Mouse (Mus musculus) C2C12 (cell line): Measurements from ENCODE around the gene 4930579F01Rik. TPM values are rescaled to one million over a fixed set of nuclear protein-coding genes. Genes with fewer than 3 reads are reported as not detected.

Experiments
- H3K27me3 ChIP-seq: one replicate; pipeline ENCODE4 v1.6.1; 2011; ENCODE audit not compliant: control insufficient read depth, insufficient read depth, insufficient read length
- H3K36me3 ChIP-seq: one replicate; pipeline ENCODE4 v1.6.1; 2011; ENCODE audit not compliant: control insufficient read depth, insufficient read depth
- H3K4me3 ChIP-seq: one replicate; pipeline ENCODE4 v1.5.1; 2011; ENCODE audit warnings: mild to moderate bottlenecking, control low read depth; ENCODE audit not compliant: poor library complexity, insufficient read depth, severe bottlenecking
- H3K79me2 ChIP-seq: one replicate; pipeline ENCODE4 v1.6.1; 2011; ENCODE audit not compliant: control insufficient read depth, insufficient read depth
- H3K79me3 ChIP-seq: one replicate; pipeline ENCODE4 v1.6.1; 2011; ENCODE audit warnings: low read depth, control low read depth
- H3ac ChIP-seq: one replicate; pipeline ENCODE3; 2011; ENCODE audit warnings: low read depth; ENCODE audit not compliant: control insufficient read depth, insufficient read length
- CEBPB ChIP-seq: IDR thresholded peaks from one replicate; pipeline ENCODE4 v1.6.1; 2011; ENCODE audit warnings: low read depth, mild to moderate bottlenecking, control low read depth, moderate library complexity
- CTCF ChIP-seq: IDR thresholded peaks from one replicate; pipeline ENCODE4 v1.5.1; 2011; ENCODE audit not compliant: control insufficient read depth, insufficient read depth, insufficient read length
- FOSL1 ChIP-seq: IDR thresholded peaks from one replicate; pipeline ENCODE4 v1.8.0; 2011; ENCODE audit warnings: mild to moderate bottlenecking, low read length; ENCODE audit not compliant: poor library complexity, insufficient read depth, severe bottlenecking
- MAX ChIP-seq: IDR thresholded peaks from one replicate; pipeline ENCODE4 v1.6.1; 2011; ENCODE audit warnings: mild to moderate bottlenecking, control low read depth
- MYOD1 ChIP-seq: IDR thresholded peaks from one replicate; pipeline ENCODE4 v1.6.1; 2011; ENCODE audit warnings: low read depth; ENCODE audit not compliant: control insufficient read depth, insufficient read length
- MYOG ChIP-seq: IDR thresholded peaks from one replicate; pipeline ENCODE4 v1.6.1; 2011; ENCODE audit not compliant: control insufficient read depth, insufficient read length; ENCODE audit errors: extremely low read depth
- USF1 ChIP-seq: IDR thresholded peaks from one replicate; pipeline ENCODE4 v1.6.1; 2011; ENCODE audit warnings: low read depth, mild to moderate bottlenecking, control low read depth, moderate library complexity
- polyA plus RNA-seq: library from polyadenylated mRNA; unstranded; fragments of >200 nt; fragmentation: generic; extraction: Trizol; gene quantifications from one replicate; pipeline ENCODE4 v1.2.1, GENCODE M21; 2012; ENCODE audit warnings: missing spikeins

4930579F01Rik gene
- polyA plus RNA-seq, 1 experiment = not detected

DNA sequence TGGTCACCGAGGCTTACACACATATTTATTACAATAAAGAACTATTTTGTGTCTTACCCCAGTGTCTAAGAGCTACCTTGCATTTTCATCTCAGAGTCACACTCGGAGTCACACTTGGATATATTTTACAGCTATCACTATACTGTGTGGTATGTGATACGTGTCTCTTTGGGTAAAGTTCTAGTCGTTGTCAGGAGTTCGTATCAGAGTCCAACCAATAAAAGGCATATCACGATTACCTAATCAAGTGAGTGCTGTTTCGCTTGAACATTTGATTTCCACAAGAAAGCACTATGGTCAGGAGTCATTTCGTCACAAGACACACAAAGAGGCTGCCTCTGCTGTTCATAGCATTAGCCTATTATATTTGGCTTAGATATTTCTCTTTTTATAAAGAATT, 60.2 kb downstream of the 4930579F01Rik start:
- no peaks in the 10 kb centered on the region for H3K27me3 ChIP-seq
- no peaks in the 10 kb centered on the region for H3K79me3 ChIP-seq
- no peaks in the 10 kb centered on the region for H3K79me2 ChIP-seq
- no peaks in the 10 kb centered on the region for H3K36me3 ChIP-seq
- no peak overlapping the region for H3K4me3 ChIP-seq
- H3ac ChIP-seq = no peak overlapping the region
- TF ChIP-seq CTCF (no peak), MAX (no peak), USF1 (no peak)

DNA sequence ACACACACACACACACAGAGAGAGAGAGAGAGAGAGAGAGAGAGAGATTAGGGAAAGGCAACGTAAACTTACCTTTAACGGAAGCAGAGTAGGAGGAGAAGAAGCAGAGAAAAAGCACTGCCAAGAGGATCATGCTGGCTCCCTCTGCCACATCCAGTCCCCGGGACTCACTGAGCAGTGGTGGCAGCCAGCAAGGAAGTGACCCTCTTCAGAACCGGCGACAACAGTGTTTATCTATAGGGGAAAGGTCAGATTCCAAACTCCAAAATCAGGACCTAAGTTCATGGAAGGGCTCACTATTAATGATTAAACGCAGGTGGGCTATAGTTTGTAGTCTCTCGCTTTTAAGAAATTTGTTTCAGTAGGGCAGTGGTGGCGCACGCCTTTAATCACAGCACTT, 62.5 kb downstream of the 4930579F01Rik start:
- Histone ChIP-seq H3K27me3 (no peaks in the 10 kb centered on the region), H3ac (no peak overlapping the region), H3K36me3 (no peaks in the 10 kb centered on the region), H3K79me3 (no peaks in the 10 kb centered on the region), H3K79me2 (no peaks in the 10 kb centered on the region), H3K4me3 (no peak overlapping the region)
- TF ChIP-seq CEBPB (no peak), MYOD1 (no peak), FOSL1 (no peak), MYOG (no peak), CTCF (no peak), USF1 (no peak), MAX (no peak)

DNA sequence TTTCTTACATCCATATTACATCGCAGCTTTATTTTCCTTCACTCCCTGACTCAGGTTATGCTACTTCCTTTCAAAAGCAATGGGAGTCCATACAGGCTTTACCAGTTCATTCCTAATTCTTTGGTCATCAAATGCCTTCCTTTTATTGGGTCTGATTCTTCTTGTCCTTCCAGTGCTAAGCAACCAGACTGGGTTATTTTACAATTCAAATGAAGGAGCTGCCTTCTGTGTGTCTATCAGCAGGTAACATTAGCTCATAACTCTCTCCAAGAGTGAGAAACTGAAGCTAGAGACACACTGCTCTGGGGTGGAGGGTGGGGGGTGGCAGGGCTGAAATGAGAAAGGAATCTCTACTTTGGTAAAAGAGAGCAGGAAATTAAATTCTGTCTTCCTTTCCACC, 62.9 kb downstream of the 4930579F01Rik start:
- H3ac ChIP-seq = no peak overlapping the region
- H3K79me2 ChIP-seq = no peaks in the 10 kb centered on the region
- no peaks in the 10 kb centered on the region for H3K36me3 ChIP-seq
- no peak for TF ChIP-seq MAX
- no peak for TF ChIP-seq MYOD1
- no peak for TF ChIP-seq MYOG
- no peak for TF ChIP-seq FOSL1
- no peak for TF ChIP-seq CEBPB
- no peak for TF ChIP-seq CTCF
- no peak for TF ChIP-seq USF1
- H3K27me3 ChIP-seq = no peaks in the 10 kb centered on the region
- H3K4me3 ChIP-seq = no peak overlapping the region
- no peaks in the 10 kb centered on the region for H3K79me3 ChIP-seq

DNA sequence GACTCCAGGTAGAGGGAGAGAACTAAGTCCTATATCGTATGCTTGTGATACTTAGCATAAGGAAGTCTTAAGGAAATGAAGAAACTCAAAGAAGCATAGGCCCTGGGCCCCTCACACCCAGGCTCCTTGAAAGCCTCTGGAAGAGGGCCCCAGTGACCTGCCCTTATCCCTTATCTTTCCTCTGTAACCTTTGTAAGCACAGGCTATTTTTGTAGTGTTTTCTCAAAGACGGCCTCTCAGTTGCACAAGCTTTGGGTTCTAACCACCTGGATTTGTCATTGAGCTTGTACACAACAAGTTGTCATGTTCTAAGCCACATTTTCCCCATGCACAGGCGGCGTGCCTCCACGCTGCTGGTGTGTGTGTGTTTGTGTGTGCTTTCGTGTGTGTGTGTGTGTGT, 64.5 kb downstream of the 4930579F01Rik start:
- H3K27me3 ChIP-seq = no peaks in the 10 kb centered on the region
- TF ChIP-seq MYOD1 (no peak), USF1 (no peak), CTCF (no peak)

DNA sequence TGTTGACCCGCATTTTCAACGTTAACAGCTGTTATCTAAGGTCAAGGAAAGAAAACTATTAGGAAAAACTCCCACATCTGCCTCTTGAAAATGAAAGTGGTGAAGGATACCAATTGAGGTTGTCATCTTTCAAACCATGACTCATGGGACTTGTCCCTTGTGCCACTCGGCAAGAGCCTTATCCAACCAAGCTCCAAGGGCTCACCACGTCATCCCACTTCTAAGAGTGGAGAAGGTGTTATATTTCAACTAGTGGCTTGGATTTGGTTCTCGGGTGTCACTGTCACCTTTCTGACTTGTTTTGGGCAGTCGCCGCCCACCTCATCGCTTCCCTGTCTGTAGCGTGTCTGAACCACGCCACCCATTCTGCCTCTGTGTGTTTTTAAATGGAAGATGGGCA, 69.8 kb downstream of the 4930579F01Rik start:
- Histone ChIP-seq H3K79me3 (no peaks in the 10 kb centered on the region), H3K36me3 (no peaks in the 10 kb centered on the region), H3ac (no peak overlapping the region), H3K4me3 (no peak overlapping the region), H3K79me2 (no peaks in the 10 kb centered on the region), H3K27me3 (no peaks in the 10 kb centered on the region)
- TF ChIP-seq MYOG (no peak), MYOD1 (no peak), CEBPB (no peak), CTCF (no peak)

More for the DNA sequence above, 64.5 kb downstream of the 4930579F01Rik start:
- H3K4me3 ChIP-seq = no peak overlapping the region
- H3K79me3 ChIP-seq = no peaks in the 10 kb centered on the region
- no peak overlapping the region for H3ac ChIP-seq
- no peaks in the 10 kb centered on the region for H3K36me3 ChIP-seq
- H3K79me2 ChIP-seq = no peaks in the 10 kb centered on the region

DNA sequence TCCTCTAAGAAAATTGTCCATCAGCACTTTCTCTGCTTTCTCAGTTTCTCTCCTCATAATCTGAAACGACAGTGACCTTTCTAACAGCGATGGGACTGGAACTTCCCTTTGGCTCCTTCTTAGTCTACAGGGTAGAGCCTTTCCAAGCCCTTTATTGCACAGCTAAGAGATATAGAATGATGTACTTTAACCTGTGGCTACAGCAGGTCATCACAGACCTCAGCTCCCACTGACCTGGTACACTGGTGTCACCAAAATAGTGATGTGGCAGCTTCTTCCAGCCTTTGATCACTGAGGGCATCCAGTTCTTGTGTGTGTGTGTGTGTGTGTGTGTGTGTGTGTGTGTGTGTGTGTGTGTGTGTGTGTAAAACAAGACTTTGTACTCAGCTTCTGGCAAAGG, 72.2 kb downstream of the 4930579F01Rik start:
- Histone ChIP-seq H3K79me3 (no peaks in the 10 kb centered on the region), H3K4me3 (no peak overlapping the region), H3K79me2 (no peaks in the 10 kb centered on the region), H3ac (no peak overlapping the region), H3K36me3 (no peaks in the 10 kb centered on the region), H3K27me3 (no peaks in the 10 kb centered on the region)
- no peak for TF ChIP-seq FOSL1

DNA sequence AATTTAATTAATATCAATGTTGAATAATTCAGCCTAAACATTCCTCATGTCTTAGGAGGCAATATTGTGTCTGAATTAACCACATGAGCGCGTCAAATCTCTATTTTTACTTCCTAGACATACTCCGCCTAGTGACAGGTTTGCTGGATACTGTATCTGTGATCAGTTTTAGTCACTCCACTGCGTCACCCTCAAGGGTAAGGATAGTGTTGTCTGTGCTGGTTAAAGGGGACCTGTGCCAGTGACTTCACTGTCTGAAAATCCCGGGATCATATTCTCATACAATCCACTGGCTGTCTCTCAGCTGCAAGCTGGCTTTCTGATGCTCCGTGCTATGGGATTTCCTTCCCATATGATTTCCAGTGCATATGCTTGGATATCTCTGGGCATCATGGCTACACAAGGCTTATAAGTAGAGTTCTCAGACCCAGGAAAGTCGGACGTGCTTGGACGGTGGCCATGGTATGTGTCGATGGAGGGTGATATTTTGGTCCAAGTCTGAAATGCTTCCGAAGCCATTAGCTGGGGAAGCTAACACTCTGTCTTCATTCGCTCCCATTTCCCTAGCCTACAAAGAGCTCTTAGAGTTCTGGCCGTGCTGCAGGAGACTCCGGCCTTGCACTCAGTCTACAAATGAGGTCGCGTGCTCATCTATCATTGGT, 74.0 kb downstream of the 4930579F01Rik start:
- Histone ChIP-seq H3K79me2 (no peaks in the 10 kb centered on the region), H3ac (no peak overlapping the region), H3K4me3 (no peak overlapping the region), H3K79me3 (no peaks in the 10 kb centered on the region), H3K36me3 (no peaks in the 10 kb centered on the region), H3K27me3 (no peaks in the 10 kb centered on the region)
- TF ChIP-seq FOSL1 (no peak), MAX (no peak), MYOD1 (peak; percentile 23), MYOG (no peak)
